Mouse (Mus musculus) kidney, embryonic 16.5 days (tissue): ENCODE results near the gene Ascc2. TPM values are rescaled to one million over a fixed set of nuclear protein-coding genes. Genes with fewer than 3 reads are reported as not detected.
"Not testable (repeated sequence)": the region's sequence is repeated elsewhere in the genome, so short reads cannot be mapped to it uniquely, and the experiment has no call there.

Experiments used
- ATAC-seq: fragments of 200-750 bp; cut with Nextera tagmentation; 2 replicates; pipeline ENCODE4 v1.8.0; 2017; ENCODE audit warnings: moderate TSS enrichment; ENCODE audit not compliant: low FRiP score, low TSS enrichment
- H3K27ac ChIP-seq: fragments of 300-500 bp; sonication (generic); 2 replicates; pipeline ENCODE4 v1.5.1; 2014; ENCODE audit warnings: low read length
- H3K27me3 ChIP-seq: fragments of 300-500 bp; sonication (generic); 2 replicates; pipeline ENCODE4 v1.6.1; 2014; ENCODE audit warnings: low read length, control low read depth, mixed read lengths; ENCODE audit not compliant: insufficient read depth
- H3K36me3 ChIP-seq: fragments of 300-500 bp; sonication (generic); 2 replicates; pipeline ENCODE4 v1.6.1; 2014; ENCODE audit warnings: low read length, control low read depth, mixed read lengths; ENCODE audit not compliant: insufficient read depth
- H3K4me1 ChIP-seq: fragments of 300-500 bp; sonication (generic); 2 replicates; pipeline ENCODE4 v1.6.1; 2014; ENCODE audit warnings: low read length, control low read depth, mixed read lengths; ENCODE audit not compliant: insufficient read depth
- H3K4me2 ChIP-seq: fragments of 300-500 bp; sonication (generic); replicated peaks from 2 replicates; pipeline ENCODE4 v1.6.1; 2014; ENCODE audit warnings: low read depth, low read length
- H3K4me3 ChIP-seq: fragments of 300-500 bp; sonication (generic); 2 replicates; pipeline ENCODE4 v1.5.1; 2014; ENCODE audit warnings: mild to moderate bottlenecking, low read length
- H3K9ac ChIP-seq: fragments of 300-500 bp; sonication (generic); replicated peaks from 2 replicates; pipeline ENCODE4 v1.6.1; 2014; ENCODE audit warnings: low read length
- H3K9me3 ChIP-seq: fragments of 300-500 bp; sonication (generic); 2 replicates; pipeline ENCODE4 v1.6.1; 2016; ENCODE audit warnings: low read length, control low read depth
- WGBS: fragments of 180-500 bp; shearing (Covaris S2); extraction: QIAGEN DNeasy Blood & Tissue Kit; methylation state at CpG from one replicate; pipeline ENCODE4 v1.1.7; 2014; 5-methylcytosine and 5-hydroxymethylcytosine counted together
- polyA plus RNA-seq: library from polyadenylated mRNA; unstranded; fragments of >200 nt; fragmentation: Nextera tagmentation; extraction: Ambion mirVana; gene quantifications from 2 replicates; pipeline ENCODE4 v1.2.1, GENCODE M21; 2015

The Ascc2 gene
- polyA plus RNA-seq, 1 experiment from 2014 or later = 33.4 TPM

DNA sequence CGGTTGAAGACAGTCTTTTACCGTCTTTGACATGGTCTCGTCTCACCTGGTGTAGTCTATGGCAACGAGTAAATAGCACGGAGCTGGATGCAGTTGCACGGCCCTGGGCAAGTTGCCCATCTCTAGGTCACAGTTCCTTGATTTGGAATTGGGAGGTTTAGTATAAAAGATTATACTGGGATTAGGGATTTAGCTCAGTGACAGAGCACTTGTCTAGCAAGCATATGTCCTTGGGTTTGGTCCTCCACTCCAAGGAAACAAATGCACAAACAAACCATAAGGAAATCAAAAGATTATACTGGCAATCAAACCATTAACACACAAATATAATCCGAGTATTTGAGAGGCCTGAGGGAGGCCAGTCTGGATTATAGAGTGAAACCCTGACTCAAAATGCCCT lies 9.9 kb upstream of the Ascc2 start:
- Histone ChIP-seq H3K36me3 (no peaks in the 10 kb centered on the region), H3K4me1 (peaks cover 5% of the 10 kb centered on the region; the same call in 1 of the 2 replicates), H3K4me3 (no peak overlapping the region), H3K4me2 (no peak overlapping the region), H3K27ac (no peak overlapping the region), H3K9me3 (no peaks in the 10 kb centered on the region), H3K9ac (no peak overlapping the region), H3K27me3 (no peaks in the 10 kb centered on the region)
- 69% methylated on average over 7 of the region's 7 CpGs for WGBS
- ATAC-seq = no peak

DNA sequence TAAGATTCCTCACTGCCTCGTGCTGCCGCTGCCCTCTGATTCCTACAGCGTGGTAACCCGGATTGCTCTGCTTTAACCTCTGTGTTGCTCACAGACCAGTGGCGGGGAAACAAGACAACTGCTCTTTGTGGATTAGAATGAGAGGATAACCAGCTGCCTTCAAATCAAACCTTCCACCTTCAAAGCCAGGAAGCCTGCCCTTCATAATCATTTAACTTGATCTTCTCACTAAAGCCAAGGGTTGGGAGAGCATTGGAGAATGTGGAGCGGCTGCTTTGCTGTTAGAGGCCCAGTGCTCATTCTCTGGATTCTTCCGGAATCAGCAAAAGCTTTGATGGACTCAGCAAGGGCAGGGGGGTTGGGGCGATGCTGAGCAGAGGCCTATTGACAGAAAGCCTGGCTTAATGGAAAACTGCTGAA lies 7.7 kb upstream of the Ascc2 start:
- 31% methylated on average over 8 of the region's 8 CpGs for WGBS
- H3K27ac ChIP-seq = 0 out of 2 replicates have a peak overlapping the region, but pooled peaks have one; percentile 27

GRCm38 (mm10) chr11:4633420-4633819 lies 4.1 kb upstream of the Ascc2 start:
- H3K9ac ChIP-seq = no peak overlapping the region
- no peak overlapping the region for H3K4me3 ChIP-seq
- ATAC-seq = no peak
- H3K27me3 ChIP-seq = no peaks in the 10 kb centered on the region
- no peak overlapping the region for H3K4me2 ChIP-seq
- no peaks in the 10 kb centered on the region for H3K36me3 ChIP-seq
- H3K9me3 ChIP-seq = no peaks in the 10 kb centered on the region
- H3K4me1 ChIP-seq = peaks cover 9% of the 10 kb centered on the region
- no peak overlapping the region for H3K27ac ChIP-seq
- WGBS = 23% methylated on average over 2 of the region's 2 CpGs

More for the DNA sequence above, 7.7 kb upstream of the Ascc2 start:
- H3K27me3 ChIP-seq = no peaks in the 10 kb centered on the region
- no peak overlapping the region for H3K9ac ChIP-seq
- H3K36me3 ChIP-seq = no peaks in the 10 kb centered on the region
- H3K4me3 ChIP-seq = no peak overlapping the region
- no peaks in the 10 kb centered on the region for H3K9me3 ChIP-seq
- 0 out of 2 replicates have a peak, but pooled peaks have one; percentile 12 for ATAC-seq
- H3K4me2 ChIP-seq = no peak overlapping the region
- peaks cover 5% of the 10 kb centered on the region; the same call in 1 of the 2 replicates for H3K4me1 ChIP-seq

DNA sequence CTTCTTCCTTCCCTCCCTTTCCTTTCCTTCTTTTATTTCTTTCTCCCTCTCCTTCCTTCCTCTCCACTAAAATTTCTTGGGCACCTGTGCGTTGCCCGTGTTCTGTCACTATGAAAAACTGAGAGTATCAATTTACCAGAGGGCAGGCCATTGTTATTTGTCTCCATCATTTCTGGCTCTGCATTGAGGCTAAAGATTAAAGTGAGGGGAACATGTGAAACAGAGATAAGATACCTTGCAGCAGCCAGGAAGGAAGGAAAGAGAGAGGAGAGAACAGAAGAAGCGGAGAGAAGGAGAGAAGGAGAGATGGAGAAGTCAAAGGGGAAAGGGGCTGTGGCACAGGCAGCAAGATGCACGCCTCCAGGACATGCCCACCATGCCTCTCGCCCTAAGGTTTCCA lies 3.2 kb upstream of the Ascc2 start:
- Histone ChIP-seq H3K4me2 (no peak overlapping the region), H3K4me3 (no peak overlapping the region), H3K9me3 (no peaks in the 10 kb centered on the region), H3K36me3 (no peaks in the 10 kb centered on the region), H3K27me3 (no peaks in the 10 kb centered on the region), H3K27ac (no peak overlapping the region), H3K9ac (no peak overlapping the region), H3K4me1 (peaks cover 14% of the 10 kb centered on the region)
- no peak for ATAC-seq
- WGBS = 47% methylated on average over 5 of the region's 5 CpGs

DNA sequence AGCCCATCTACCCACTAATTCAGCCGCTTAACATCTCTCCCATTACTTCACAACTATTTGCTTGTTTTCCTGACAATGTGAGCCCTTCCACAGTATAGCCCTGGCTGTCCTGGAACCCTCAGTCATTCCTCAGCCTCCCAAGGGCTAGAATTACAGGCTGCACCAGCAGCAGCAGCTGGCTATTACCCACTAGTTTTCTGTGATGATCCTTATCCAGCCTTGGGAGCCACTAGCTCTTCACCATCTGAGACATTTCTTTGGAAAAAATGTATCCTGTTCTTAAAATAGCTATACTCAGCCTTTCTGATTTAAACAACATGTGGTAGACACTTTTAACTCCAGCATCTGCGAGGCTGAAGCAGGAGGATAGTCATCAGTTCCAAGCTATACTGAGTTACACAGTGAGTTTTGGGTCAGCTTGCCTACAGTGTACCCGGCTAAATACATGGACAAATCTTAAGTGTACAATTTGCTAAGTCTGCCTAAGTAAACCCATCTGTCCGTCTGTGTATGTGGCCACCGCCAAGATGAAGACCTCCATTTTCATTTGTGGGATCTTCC lies 685 bp upstream of the Ascc2 start:
- Histone ChIP-seq H3K4me2 (peak overlapping the region; percentile 58), H3K27ac (peak overlapping the region; percentile 64), H3K9ac (0 out of 2 replicates have a peak overlapping the region, but pooled peaks have one; percentile 8), H3K27me3 (no peaks in the 10 kb centered on the region), H3K9me3 (no peaks in the 10 kb centered on the region), H3K36me3 (0 out of 2 replicates have a peak, but pooled peaks cover 3% of the 10 kb centered on the region), H3K4me1 (peaks cover 9% of the 10 kb centered on the region), H3K4me3 (peak overlapping the region; percentile 74)
- WGBS = 48% methylated on average over 5 of the region's 5 CpGs
- 0 out of 2 replicates have a peak, but pooled peaks have one; percentile 20 for ATAC-seq

DNA sequence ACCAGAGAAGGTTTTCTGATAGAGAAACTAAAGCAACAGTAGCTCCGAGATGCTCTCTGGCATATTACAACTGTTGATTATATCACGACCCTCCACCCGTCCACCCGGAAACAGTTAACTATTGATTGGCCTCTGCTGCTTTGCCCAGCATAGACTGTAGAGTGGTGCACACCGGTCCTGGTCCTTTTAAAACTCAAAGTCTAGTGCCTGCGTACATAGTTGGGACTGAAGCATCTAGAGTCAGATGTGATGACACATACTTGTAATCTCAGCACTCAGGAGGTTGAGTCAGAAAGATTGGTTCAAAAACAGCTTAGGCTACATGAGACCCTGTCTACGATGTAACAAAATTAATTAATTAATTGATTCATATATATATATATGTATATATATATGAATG lies 714 bp downstream of the Ascc2 start:
- peak overlapping the region; percentile 74 for H3K9ac ChIP-seq
- H3K27me3 ChIP-seq = no peaks in the 10 kb centered on the region
- H3K36me3 ChIP-seq = peaks cover 10% of the 10 kb centered on the region; the same call in 1 of the 2 replicates
- peaks cover 9% of the 10 kb centered on the region for H3K4me1 ChIP-seq
- WGBS = 21% methylated on average over 7 of the region's 7 CpGs
- peak overlapping the region; percentile 74 for H3K4me3 ChIP-seq
- no peaks in the 10 kb centered on the region for H3K9me3 ChIP-seq
- peak; percentile 42; the same call in 1 of the 2 replicates for ATAC-seq
- H3K27ac ChIP-seq = peak overlapping the region; percentile 70; the same call in 1 of the 2 replicates
- H3K4me2 ChIP-seq = peak overlapping the region; percentile 58

GRCm38 (mm10) chr11:4641185-4641584 lies 3.6 kb downstream of the Ascc2 start:
- no peak overlapping the region for H3K9ac ChIP-seq
- H3K4me2 ChIP-seq = no peak overlapping the region
- no peaks in the 10 kb centered on the region for H3K9me3 ChIP-seq
- H3K4me1 ChIP-seq = peaks cover 12% of the 10 kb centered on the region
- no peaks in the 10 kb centered on the region for H3K27me3 ChIP-seq
- no peak overlapping the region for H3K27ac ChIP-seq
- no peak for ATAC-seq
- H3K36me3 ChIP-seq = peaks cover 17% of the 10 kb centered on the region; the same call in 1 of the 2 replicates
- no peak overlapping the region for H3K4me3 ChIP-seq

DNA sequence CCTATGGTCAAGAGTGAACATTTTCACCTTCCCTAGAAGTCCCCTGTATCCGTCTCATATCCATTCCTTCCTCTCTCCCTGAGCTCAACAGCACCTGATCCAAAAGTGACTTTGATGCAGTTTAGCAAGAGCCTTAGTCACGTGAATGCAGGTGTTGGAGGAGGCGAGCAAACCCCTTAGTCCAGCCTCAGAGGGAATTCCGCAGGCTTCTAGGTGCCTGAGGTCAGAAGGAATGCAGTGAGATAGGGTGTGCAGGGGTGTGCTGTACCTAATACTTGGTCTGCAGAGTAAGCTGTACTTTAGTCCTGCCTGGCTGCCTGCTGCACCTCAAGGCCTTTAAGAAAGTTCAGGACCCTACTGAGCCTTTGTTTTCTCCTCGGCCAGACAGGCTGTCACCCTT lies 6.2 kb downstream of the Ascc2 start:
- no peak overlapping the region for H3K4me3 ChIP-seq
- H3K4me1 ChIP-seq = peaks cover 6% of the 10 kb centered on the region; the same call in 1 of the 2 replicates
- H3K36me3 ChIP-seq = peaks cover 32% of the 10 kb centered on the region
- H3K27me3 ChIP-seq = no peaks in the 10 kb centered on the region
- no peak for ATAC-seq
- H3K9me3 ChIP-seq = no peaks in the 10 kb centered on the region
- WGBS = 64% methylated on average over 5 of the region's 5 CpGs
- H3K27ac ChIP-seq = no peak overlapping the region
- H3K9ac ChIP-seq = no peak overlapping the region
- no peak overlapping the region for H3K4me2 ChIP-seq

GRCm38 (mm10) chr11:4645180-4645579 lies 7.6 kb downstream of the Ascc2 start:
- H3K27ac ChIP-seq, H3K9ac ChIP-seq, H3K9me3 ChIP-seq, ATAC-seq, H3K4me1 ChIP-seq, H3K4me3 ChIP-seq, H3K27me3 ChIP-seq, H3K4me2 ChIP-seq: not testable (repeated sequence)
- peaks cover 44% of the 10 kb centered on the region for H3K36me3 ChIP-seq
- 86% methylated on average over 4 of the region's 6 CpGs for WGBS

- Histone ChIP-seq H3K4me1 (0 out of 2 replicates have a peak, but pooled peaks cover 3% of the 10 kb centered on the region), H3K27ac (no peak overlapping the region), H3K4me2 (no peak overlapping the region), H3K27me3 (no peaks in the 10 kb centered on the region), H3K4me3 (no peak overlapping the region), H3K36me3 (peaks cover 42% of the 10 kb centered on the region), H3K9me3 (no peaks in the 10 kb centered on the region), H3K9ac (no peak overlapping the region)
- no peak for ATAC-seq
- WGBS = 79% methylated on average over 9 of the region's 9 CpGs
These were observed 8.9 kb downstream of the Ascc2 start for GRCm38 (mm10) chr11:4646409-4646808.
